25 mouse cellular contexts compared by ENCODE assay signal in genomic region chr14:28808094-28808493, GRCm38 (mm10).
A peak's percentile ranks its signal among the peaks of the same experiment; 100 is the strongest.
DNase-seq lines count a peak whose midpoint lies in the region; ATAC-seq and TF ChIP-seq lines count a peak whose summit lies in the region.
"Had no signal": no experiment of that assay in that cellular context is flagged by ENCODE, and none has a peak within 500 bp of the region (broad histone marks: within the 10 kb centered on the region; RNA-seq: fewer than 3 reads in every experiment).

No protein-coding gene starts in this region.

- H3K9me3 ChIP-seq in lung, embryonic 14.5 days (ENCODE audit: low read depth, low read length), result no peaks in the 10 kb centered on the region
- H3K9me3 ChIP-seq: hindbrain, embryonic 15.5 days; intestine, embryonic 15.5 days; limb, embryonic 13.5 days; midbrain, embryonic 10.5 days; midbrain, embryonic 15.5 days had no signal

- H3K27ac ChIP-seq in lung, embryonic 14.5 days (ENCODE audit: low read depth), result no peak overlapping the region
- H3K27ac ChIP-seq: hindbrain, embryonic 10.5 days; hindbrain, embryonic 15.5 days; intestine, embryonic 15.5 days; limb, embryonic 13.5 days; midbrain, embryonic 10.5 days; midbrain, embryonic 15.5 days had no signal

- H3K4me2 ChIP-seq in lung, embryonic 14.5 days, result no peak overlapping the region
- H3K4me2 ChIP-seq: hindbrain, embryonic 15.5 days; intestine, embryonic 15.5 days; limb, embryonic 13.5 days; liver, embryonic 11.5 days; midbrain, embryonic 15.5 days had no signal

- TF ChIP-seq CTCF in lung, embryonic 14.5 days (IDR thresholded peaks at IDR 0.05; ENCODE audit: low read depth), result no peak

- no peak overlapping the region for H3K4me3 ChIP-seq in lung, embryonic 14.5 days (ENCODE audit: low read depth, low read length)
- H3K4me3 ChIP-seq: hindbrain, embryonic 10.5 days; hindbrain, embryonic 15.5 days; intestine, embryonic 15.5 days; limb, embryonic 13.5 days; midbrain, embryonic 10.5 days; midbrain, embryonic 15.5 days had no signal

- ATAC-seq in lung, embryonic 14.5 days (ENCODE audit: insufficient read depth), result no peak
- ATAC-seq: activated CD4-positive, CD25-positive, alpha-beta regulatory T cell, adult 4 months; forebrain, embryonic 14.5 days; intestine, embryonic 15.5 days; midbrain, embryonic 15.5 days had no signal

- no peaks in the 10 kb centered on the region for H3K36me3 ChIP-seq in lung, embryonic 14.5 days (ENCODE audit: insufficient read depth)
- H3K36me3 ChIP-seq: G1E; hindbrain, embryonic 10.5 days; hindbrain, embryonic 15.5 days; intestine, embryonic 15.5 days; limb, embryonic 13.5 days; midbrain, embryonic 10.5 days; midbrain, embryonic 15.5 days had no signal

- no peaks in the 10 kb centered on the region for H3K4me1 ChIP-seq in lung, embryonic 14.5 days (ENCODE audit: insufficient read depth)
- H3K4me1 ChIP-seq: hindbrain, embryonic 10.5 days; hindbrain, embryonic 15.5 days; intestine, embryonic 15.5 days; midbrain, embryonic 15.5 days had no signal

- H3K27me3 ChIP-seq in lung, embryonic 14.5 days (ENCODE audit: insufficient read depth, low read length), result no peaks in the 10 kb centered on the region
- H3K27me3 ChIP-seq: hindbrain, embryonic 15.5 days; intestine, embryonic 15.5 days; limb, embryonic 13.5 days; midbrain, embryonic 15.5 days had no signal

- H3K9ac ChIP-seq in lung, embryonic 14.5 days, result no peak overlapping the region
- H3K9ac ChIP-seq: hindbrain, embryonic 15.5 days; intestine, embryonic 15.5 days; limb, embryonic 13.5 days; midbrain, embryonic 15.5 days had no signal

- DNase-seq in lung, embryonic 14.5 days, result peak; percentile 33
- DNase-seq in lung, adult 18-20 months, result no peak
- DNase-seq in MN1 (ENCODE audit: low spot score), result peak; percentile 13
- DNase-seq in NIH3T3 (ENCODE audit: low read depth), result peak; percentile 49
- DNase-seq in lung, postnatal 4 days, result peak; percentile 8 to 21
- DNase-seq in ovary, postnatal 10 days (ENCODE audit: low spot score), result no peak
- DNase-seq: adrenal gland, adult 8-10 months; cerebellum, adult 2 months; cerebellum, postnatal 14 days; gastrocnemius, postnatal 14 days; heart, postnatal 14 days; kidney, adult 2 months; kidney, postnatal 36 days; thymus, adult 2 months; thymus, postnatal 4 days had no signal

- WGBS in lung, embryonic 14.5 days, result 60% methylated on average over 4 of the region's 4 CpGs

Comparison
In these comparisons a context has a peak if more than half of its experiments do, and no peak if none do; other contexts are left out.
1. DNase-seq: peak in lung, embryonic 14.5 days (single experiment), MN1 (single experiment), NIH3T3 (single experiment) and lung, postnatal 4 days (2 of 2); none in lung, adult 18-20 months (0 of 2) and ovary, postnatal 10 days (single experiment).